Comparison of ENCODE assay signal across 17 mouse cellular contexts in genomic region chr11:115640311-115640828, GRCm38 (mm10). TPM values are rescaled to one million over a fixed set of nuclear protein-coding genes. Genes with fewer than 3 reads are reported as not detected.
DNase-seq lines count a peak whose midpoint lies in the region; TF ChIP-seq lines count a peak whose summit lies in the region.
"Had no signal": no experiment of that assay in that cellular context is flagged by ENCODE, and none has a peak within 500 bp of the region (broad histone marks: within the 10 kb centered on the region; RNA-seq: fewer than 3 reads in every experiment).

No protein-coding gene starts in this region.

- H3K4me3 ChIP-seq in spleen, adult 2 months (ENCODE audit: extremely low read depth, insufficient read depth, insufficient read length), result no peak overlapping the region
- H3K4me3 ChIP-seq in ES-E14 (ENCODE audit: insufficient read depth in 1 of 2, low read depth in 1 of 2, low read length in 2 of 2, poor library complexity in 1 of 2, severe bottlenecking in 1 of 2), result no peak overlapping the region
- H3K4me3 ChIP-seq in small intestine, adult 2 months (ENCODE audit: low read depth, low read length), result no peak overlapping the region
- H3K4me3 ChIP-seq: gastrocnemius, adult 2 months; hindbrain, embryonic 10.5 days; hindbrain, embryonic 13.5 days had no signal

- H3K27me3 ChIP-seq in spleen, adult 2 months (ENCODE audit: control insufficient read depth, insufficient read depth, low read length), result no peaks in the 10 kb centered on the region
- H3K27me3 ChIP-seq in small intestine, adult 2 months (ENCODE audit: control insufficient read depth, insufficient read depth, low read length), result no peaks in the 10 kb centered on the region
- H3K27me3 ChIP-seq: hindbrain, embryonic 13.5 days had no signal

- no peak overlapping the region for H3K9ac ChIP-seq in ES-E14 (ENCODE audit: insufficient read depth, low read depth, low read length, poor library complexity, severe bottlenecking)
- H3K9ac ChIP-seq: forebrain, postnatal 0 days; hindbrain, embryonic 13.5 days had no signal

- peaks cover 7% of the 10 kb centered on the region for H3K36me3 ChIP-seq in spleen, adult 2 months (ENCODE audit: control insufficient read depth, insufficient read depth, low read length)
- H3K36me3 ChIP-seq in ES-E14 (ENCODE audit: control insufficient read depth, insufficient read depth, low read length, poor library complexity, severe bottlenecking), result peaks cover 4% of the 10 kb centered on the region; the same call in 1 of the 2 replicates
- peaks cover 14% of the 10 kb centered on the region for H3K36me3 ChIP-seq in small intestine, adult 2 months (ENCODE audit: control insufficient read depth, insufficient read depth, low read length)

- no peaks in the 10 kb centered on the region for H3K9me3 ChIP-seq in ES-E14 (ENCODE audit: control insufficient read depth, insufficient read depth, low read depth, low read length)
- H3K9me3 ChIP-seq: hindbrain, embryonic 10.5 days; hindbrain, embryonic 13.5 days had no signal

- TF ChIP-seq POLR2A in spleen, adult 2 months (IDR thresholded peaks at IDR 0.05; ENCODE audit: low read depth, low read length), result no peak
- no peak for TF ChIP-seq POLR2A in small intestine, adult 2 months (IDR thresholded peaks at IDR 0.05; ENCODE audit: low read depth, low read length)

- in situ Hi-C loops in ES-E14 (cut with MboI; ENCODE audit: low sequenced_read_pairs in 2 of 2, unreplicated experiment in 2 of 2), result no loop called here

- peak overlapping the region; percentile 89 for H3K27ac ChIP-seq in spleen, adult 2 months (ENCODE audit: insufficient read depth, low read length)
- H3K27ac ChIP-seq in ES-E14 (ENCODE audit: insufficient read depth, low read depth, low read length, poor library complexity, severe bottlenecking), result peak overlapping the region; percentile 44; the same call in 1 of the 2 replicates
- H3K27ac ChIP-seq in small intestine, adult 2 months (ENCODE audit: insufficient read depth, low read depth, low read length), result 0 out of 2 replicates have a peak overlapping the region, but pooled peaks have one; percentile 63
- H3K27ac ChIP-seq: gastrocnemius, adult 2 months; hindbrain, embryonic 13.5 days had no signal

- peaks cover 40% of the 10 kb centered on the region for H3K4me1 ChIP-seq in spleen, adult 2 months (ENCODE audit: control insufficient read depth, insufficient read depth, insufficient read length)
- H3K4me1 ChIP-seq in ES-E14 (ENCODE audit: control insufficient read depth in 2 of 2, insufficient read depth in 2 of 2, low read length in 2 of 2, poor library complexity in 1 of 2), result peaks cover 8 to 40% of the 10 kb centered on the region in 2 experiments
- H3K4me1 ChIP-seq in small intestine, adult 2 months (ENCODE audit: control insufficient read depth, insufficient read depth, insufficient read length, low read length), result peaks cover 20% of the 10 kb centered on the region
- H3K4me1 ChIP-seq: hindbrain, embryonic 13.5 days had no signal

- DNase-seq in spleen, adult 2 months (ENCODE audit: low read depth in 1 of 2, low spot score in 2 of 2), result no peak
- no peak for DNase-seq in spleen, postnatal 14 days (ENCODE audit: low spot score in 2 of 2)
- DNase-seq in ES-E14 (ENCODE audit: low read depth, low spot score), result no peak
- DNase-seq in kidney, adult 9 months, result no peak
- DNase-seq in spleen, postnatal 4 days (ENCODE audit: low spot score in 2 of 2), result no peak
- no peak for DNase-seq in heart, postnatal 4 days
- DNase-seq: adrenal gland, adult 8-10 months; adrenal gland, postnatal 25 days; cerebellum, adult 11-12 months; cerebellum, adult 9-10 months; cerebellum, postnatal 14 days; forebrain, postnatal 0 days; gastrocnemius, adult 2 months; gastrocnemius, postnatal 14 days had no signal

- TF ChIP-seq CTCF in spleen, adult 2 months (IDR thresholded peaks at IDR 0.05; ENCODE audit: extremely low read depth, insufficient read depth, insufficient read length, insufficient replicate concordance), result no peak
- TF ChIP-seq CTCF in small intestine, adult 2 months (IDR thresholded peaks at IDR 0.05; ENCODE audit: extremely low read depth, insufficient read length, insufficient replicate concordance, low read depth, low read length), result no peak

- 63% methylated on average over 3 of the region's 4 CpGs for WGBS in spleen, adult 2 months
- 79% methylated on average over 3 of the region's 4 CpGs for WGBS in small intestine, adult 2 months

TF ChIP-seq in ES-E14, 5 proteins besides CTCF, POLR2A, EP300 and RAD21:
- TF ChIP-seq ZC3H11A (IDR thresholded peaks at IDR 0.05; ENCODE audit: borderline replicate concordance, low read depth, low read length) (no peak), ZNF384 (IDR thresholded peaks at IDR 0.05; ENCODE audit: low read depth, low read length) (no peak), CHD2 (IDR thresholded peaks at IDR 0.05; ENCODE audit: low read depth, low read length) (no peak), HCFC1 (IDR thresholded peaks at IDR 0.05; ENCODE audit: borderline replicate concordance, insufficient read depth, low read length) (no peak), MAFK (IDR thresholded peaks at IDR 0.05; ENCODE audit: insufficient read depth, low read depth, low read length) (no peak)

RNA-seq across cellular contexts. Expression of gene Slc25a19, which starts 12.3 kb away (rescaled TPM):
- 64.0 and 82.0 TPM in 2 replicates for polyA plus RNA-seq in spleen, adult 2 months (2012; rRNA removed)
- total RNA-seq in ES-E14 (2012; rRNA removed), result 22.6 and 23.6 TPM in 2 replicates
- 11.3 and 19.6 TPM in 2 replicates for polyA plus RNA-seq in small intestine, adult 2 months (2012; rRNA removed)
- total RNA-seq in heart, postnatal 4 days (2021), result 10 to 100 TPM; 27.6 to 30.7 TPM

RNA-seq across cellular contexts. Expression of gene Mif4gd, which starts 27.6 kb away (rescaled TPM):
- polyA plus RNA-seq in spleen, adult 2 months (2012; rRNA removed), result 175 and 210 TPM in 2 replicates
- total RNA-seq in ES-E14 (2012; rRNA removed), result 63.8 and 85.6 TPM in 2 replicates
- polyA plus RNA-seq in small intestine, adult 2 months (2012; rRNA removed), result 49.4 and 108 TPM in 2 replicates
- total RNA-seq in heart, postnatal 4 days (2021), result 10 to 100 TPM; 34.0 to 40.6 TPM

RNA-seq across cellular contexts. Expression of gene Gga3, which starts 36.5 kb away (rescaled TPM):
- polyA plus RNA-seq in spleen, adult 2 months (2012; rRNA removed), result 39.4 and 40.9 TPM in 2 replicates
- 31.7 and 39.7 TPM in 2 replicates for total RNA-seq in ES-E14 (2012; rRNA removed)
- 12.6 and 14.7 TPM in 2 replicates for polyA plus RNA-seq in small intestine, adult 2 months (2012; rRNA removed)
- total RNA-seq in heart, postnatal 4 days (2021), result 10 to 100 TPM; 18.3 to 20.8 TPM

RNA-seq across cellular contexts. Expression of gene Mrps7, which starts 36.6 kb away (rescaled TPM):
- polyA plus RNA-seq in spleen, adult 2 months (2012; rRNA removed), result 10.6 and 13.6 TPM in 2 replicates
- 51.6 and 74.9 TPM in 2 replicates for total RNA-seq in ES-E14 (2012; rRNA removed)
- 11.8 and 13.3 TPM in 2 replicates for polyA plus RNA-seq in small intestine, adult 2 months (2012; rRNA removed)
- total RNA-seq in heart, postnatal 4 days (2021), result 10 to 100 TPM; 71.2 to 72.8 TPM
